Mouse (Mus musculus) lung, embryonic 14.5 days (tissue): ENCODE measurements around the gene Gm11541. TPM values are rescaled to one million over a fixed set of nuclear protein-coding genes. Genes with fewer than 3 reads are reported as not detected.
A peak's percentile ranks its signal among the peaks of the same experiment; 100 is the strongest.

ENCODE experiments used
- ATAC-seq: fragments of 200-750 bp; cut with Nextera tagmentation; 2 replicates; pipeline ENCODE4 v1.8.0; 2017; ENCODE audit warnings: mild to moderate bottlenecking, moderate TSS enrichment, moderate library complexity; ENCODE audit not compliant: insufficient read depth
- DNase-seq: peaks from one replicate; pipeline ENCODE4 v3.0.0-alpha.2; 2015
- H3K27ac ChIP-seq: fragments of 300-500 bp; sonication (generic); 2 replicates; pipeline ENCODE4 v1.5.1; 2014; ENCODE audit warnings: low read depth, mild to moderate bottlenecking, moderate library complexity
- H3K27me3 ChIP-seq: fragments of 300-500 bp; sonication (generic); 2 replicates; pipeline ENCODE4 v1.6.1; 2014; ENCODE audit warnings: low read length, control low read depth; ENCODE audit not compliant: insufficient read depth
- H3K36me3 ChIP-seq: fragments of 300-500 bp; sonication (generic); 2 replicates; pipeline ENCODE4 v1.6.1; 2014; ENCODE audit warnings: control low read depth; ENCODE audit not compliant: insufficient read depth
- H3K4me1 ChIP-seq: fragments of 300-500 bp; sonication (generic); 2 replicates; pipeline ENCODE4 v1.6.1; 2014; ENCODE audit warnings: antibody characterized with exemption, control low read depth; ENCODE audit not compliant: insufficient read depth
- H3K4me2 ChIP-seq: fragments of 300-500 bp; sonication (generic); 2 replicates; pipeline ENCODE4 v1.6.1; 2014; ENCODE audit warnings: mild to moderate bottlenecking
- H3K4me3 ChIP-seq: fragments of 300-500 bp; sonication (generic); 2 replicates; pipeline ENCODE4 v1.5.1; 2014; ENCODE audit warnings: low read depth, low read length
- H3K9ac ChIP-seq: fragments of 300-500 bp; sonication (generic); 2 replicates; pipeline ENCODE4 v1.6.1; 2014
- H3K9me3 ChIP-seq: fragments of 300-500 bp; sonication (generic); 2 replicates; pipeline ENCODE4 v1.6.1; 2016; ENCODE audit warnings: low read depth, low read length, control low read depth
- CTCF ChIP-seq: IDR thresholded peaks from 2 replicates; pipeline ENCODE4 v1.5.1; 2016; ENCODE audit warnings: antibody characterized with exemption, low read depth
- WGBS: fragments of 180-500 bp; shearing (Covaris S2); extraction: QIAGEN DNeasy Blood & Tissue Kit; methylation state at CpG from one replicate; pipeline ENCODE4 v1.1.7; 2014; 5-methylcytosine and 5-hydroxymethylcytosine counted together
- polyA plus RNA-seq: library from polyadenylated mRNA; unstranded; fragments of >200 nt; fragmentation: Nextera tagmentation; extraction: Ambion mirVana; gene quantifications from 2 replicates; pipeline ENCODE4 v1.2.1, GENCODE M21; 2014

Gene Gm11541
- polyA plus RNA-seq, 1 experiment from 2014 or later: 2.0 TPM

DNA sequence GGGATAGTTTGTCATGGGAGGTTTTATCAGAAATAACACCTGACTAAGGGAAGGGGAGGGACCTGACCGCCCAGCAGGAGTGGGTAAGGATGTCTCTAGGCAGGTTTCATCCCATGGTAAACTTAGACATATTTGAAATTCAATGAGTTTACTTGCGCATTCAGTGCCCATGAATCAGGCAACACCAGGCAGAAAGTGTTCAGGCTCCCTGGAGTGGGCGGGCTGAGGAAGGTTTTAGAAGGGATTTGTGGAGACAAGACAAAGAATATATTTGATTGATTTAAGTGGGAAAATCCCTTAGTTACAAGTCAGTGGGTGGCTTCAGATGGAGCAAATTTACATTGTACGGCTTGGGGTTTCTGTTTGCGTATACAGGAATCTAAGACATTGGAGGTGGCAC is 11.3 kb upstream of the Gm11541 start:
- Histone ChIP-seq H3K27me3 (no peaks in the 10 kb centered on the region), H3K9ac (no peak overlapping the region), H3K4me2 (no peak overlapping the region), H3K4me3 (no peak overlapping the region), H3K27ac (no peak overlapping the region), H3K4me1 (no peaks in the 10 kb centered on the region), H3K36me3 (no peaks in the 10 kb centered on the region), H3K9me3 (no peaks in the 10 kb centered on the region)
- no peak for ATAC-seq
- 67% methylated on average over 5 of the region's 5 CpGs for WGBS
- TF ChIP-seq CTCF: no peak
- no peak for DNase-seq

DNA sequence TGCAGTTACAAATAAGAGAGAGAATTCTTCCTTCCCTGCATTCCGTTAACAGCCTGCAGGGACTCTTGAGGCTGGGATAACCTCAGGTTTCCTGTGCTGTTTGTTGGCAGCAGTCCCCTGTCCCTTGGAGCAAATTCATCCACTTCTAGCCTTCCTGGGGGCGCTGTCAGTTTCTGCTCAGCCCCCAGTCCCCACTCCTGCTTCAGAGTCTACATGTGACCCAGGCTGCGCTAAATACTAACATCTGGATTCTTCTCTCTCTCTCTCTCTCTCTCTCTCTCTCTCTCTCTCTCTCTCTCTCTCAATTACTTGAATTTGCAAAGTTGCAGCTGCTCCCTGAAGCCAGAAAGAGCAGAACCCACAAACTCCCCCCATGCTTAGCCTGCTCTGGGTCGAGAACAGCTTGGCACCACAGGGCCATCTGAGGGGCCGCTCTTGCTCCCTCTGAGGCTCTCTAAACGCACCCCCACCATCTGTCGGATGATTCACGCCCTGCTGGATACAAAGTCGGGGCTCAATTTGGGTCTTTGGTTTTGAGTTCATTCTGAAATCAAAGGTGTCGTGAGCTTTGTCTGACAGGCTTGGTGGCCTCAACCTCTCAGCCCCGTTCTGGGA is 9.1 kb upstream of the Gm11541 start:
- Histone ChIP-seq H3K9me3 (no peaks in the 10 kb centered on the region), H3K4me3 (no peak overlapping the region), H3K4me1 (no peaks in the 10 kb centered on the region), H3K9ac (no peak overlapping the region), H3K4me2 (no peak overlapping the region), H3K36me3 (no peaks in the 10 kb centered on the region), H3K27ac (peak overlapping the region; percentile 71; the same call in 1 of the 2 replicates), H3K27me3 (no peaks in the 10 kb centered on the region)
- WGBS: 18% methylated on average over 11 of the region's 11 CpGs
- ATAC-seq: peak; percentile 89
- peak; percentile 19; the same call in 1 of the 2 replicates for TF ChIP-seq CTCF
- peak; percentile 84 for DNase-seq

- 0 out of 2 replicates have a peak overlapping the region, but pooled peaks have one; percentile 10 for H3K4me2 ChIP-seq
- DNase-seq (peak; percentile 81), ATAC-seq (peak; percentile 60; the same call in 1 of the 2 replicates)
- peaks cover 3% of the 10 kb centered on the region; the same call in 1 of the 2 replicates for H3K4me1 ChIP-seq
- no peak overlapping the region for H3K4me3 ChIP-seq
- peak; percentile 61 for TF ChIP-seq CTCF
- H3K9me3 ChIP-seq: no peaks in the 10 kb centered on the region
- no peak overlapping the region for H3K9ac ChIP-seq
- 0 out of 2 replicates have a peak, but pooled peaks cover 4% of the 10 kb centered on the region for H3K27me3 ChIP-seq
- H3K36me3 ChIP-seq: no peaks in the 10 kb centered on the region
- 27% methylated on average over 7 of the region's 7 CpGs for WGBS
- peak overlapping the region; percentile 78 for H3K27ac ChIP-seq
These were observed 279 bp downstream of the Gm11541 start for GRCm38 (mm10) chr11:94704020-94704419.

DNA sequence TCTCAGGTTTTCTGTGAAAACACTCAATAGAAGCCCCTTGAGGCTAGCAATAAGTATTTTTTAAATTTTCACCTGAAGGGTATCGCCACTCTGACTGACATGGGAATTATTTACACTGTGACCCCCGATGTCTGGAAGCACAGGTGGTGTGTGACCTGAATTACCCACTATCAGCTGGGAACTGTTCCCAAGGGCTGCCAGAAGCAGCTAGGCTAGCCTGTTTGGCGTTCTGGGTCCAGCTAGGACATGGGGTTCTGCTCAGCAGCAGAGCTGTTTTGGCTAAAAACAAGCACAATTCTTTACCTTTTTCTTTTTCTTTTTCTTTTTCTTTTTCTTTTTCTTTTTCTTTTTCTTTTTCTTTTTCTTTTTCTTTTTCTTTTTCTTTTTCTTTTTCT is 2.1 kb downstream of the Gm11541 start:
- Histone ChIP-seq H3K4me2 (peak overlapping the region; percentile 50), H3K9ac (0 out of 2 replicates have a peak overlapping the region, but pooled peaks have one; percentile 13), H3K36me3 (no peaks in the 10 kb centered on the region), H3K9me3 (no peaks in the 10 kb centered on the region), H3K27me3 (0 out of 2 replicates have a peak, but pooled peaks cover 4% of the 10 kb centered on the region), H3K4me1 (peaks cover 3% of the 10 kb centered on the region; the same call in 1 of the 2 replicates), H3K27ac (peak overlapping the region; percentile 21; the same call in 1 of the 2 replicates), H3K4me3 (no peak overlapping the region)
- no peak for TF ChIP-seq CTCF
- no peak for ATAC-seq
- DNase-seq: no peak
- 15% methylated on average over 3 of the region's 3 CpGs for WGBS

- Histone ChIP-seq H3K36me3 (no peaks in the 10 kb centered on the region), H3K4me3 (no peak overlapping the region), H3K4me2 (peak overlapping the region; percentile 50), H3K9me3 (no peaks in the 10 kb centered on the region), H3K4me1 (peaks cover 3% of the 10 kb centered on the region; the same call in 1 of the 2 replicates), H3K27ac (peak overlapping the region; percentile 21; the same call in 1 of the 2 replicates), H3K27me3 (0 out of 2 replicates have a peak, but pooled peaks cover 4% of the 10 kb centered on the region), H3K9ac (0 out of 2 replicates have a peak overlapping the region, but pooled peaks have one; percentile 13)
- WGBS: 25% methylated on average over 27 of the region's 27 CpGs
- peak; percentile 65 for DNase-seq
- no peak for ATAC-seq
- no peak for TF ChIP-seq CTCF
These were observed 2.7 kb downstream of the Gm11541 start for GRCm38 (mm10) chr11:94701401-94702215.

DNA sequence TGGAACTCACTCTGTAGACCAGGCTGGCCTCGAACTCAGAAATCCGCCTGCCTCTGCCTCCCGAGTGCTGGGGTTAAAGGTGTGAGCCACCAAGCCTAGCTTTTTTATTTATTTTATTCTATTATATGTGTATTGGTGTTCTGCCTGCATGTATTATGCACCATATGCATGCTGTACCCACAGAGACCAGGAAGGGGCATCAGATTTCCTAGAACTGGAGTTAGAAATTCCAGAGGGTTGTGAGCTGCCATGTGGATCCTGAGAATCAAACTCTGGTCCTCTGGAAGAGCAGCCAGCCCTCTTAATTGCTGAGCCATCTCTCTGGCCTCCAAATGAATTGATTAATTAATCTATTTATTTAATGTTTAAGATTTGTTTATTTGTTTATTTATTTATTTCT is 4.9 kb downstream of the Gm11541 start:
- Histone ChIP-seq H3K27me3 (0 out of 2 replicates have a peak, but pooled peaks cover 4% of the 10 kb centered on the region), H3K9ac (no peak overlapping the region), H3K4me3 (no peak overlapping the region), H3K4me2 (no peak overlapping the region), H3K9me3 (no peaks in the 10 kb centered on the region), H3K36me3 (no peaks in the 10 kb centered on the region), H3K4me1 (peaks cover 3% of the 10 kb centered on the region; the same call in 1 of the 2 replicates), H3K27ac (no peak overlapping the region)
- 96% methylated on average over 3 of the region's 3 CpGs for WGBS
- no peak for TF ChIP-seq CTCF
- ATAC-seq: no peak
- DNase-seq: no peak
